Mouse (Mus musculus): Measurements from ENCODE around the gene Prcp. TPM values are rescaled to one million over a fixed set of nuclear protein-coding genes. Genes with fewer than 3 reads are reported as not detected.
"Not testable (repeated sequence)": the region's sequence is repeated elsewhere in the genome, so short reads cannot be mapped to it uniquely, and the experiment has no call there.

Prcp gene
- polyA plus RNA-seq, 1 experiment from 2014 or later, result 19.7 TPM

DNA sequence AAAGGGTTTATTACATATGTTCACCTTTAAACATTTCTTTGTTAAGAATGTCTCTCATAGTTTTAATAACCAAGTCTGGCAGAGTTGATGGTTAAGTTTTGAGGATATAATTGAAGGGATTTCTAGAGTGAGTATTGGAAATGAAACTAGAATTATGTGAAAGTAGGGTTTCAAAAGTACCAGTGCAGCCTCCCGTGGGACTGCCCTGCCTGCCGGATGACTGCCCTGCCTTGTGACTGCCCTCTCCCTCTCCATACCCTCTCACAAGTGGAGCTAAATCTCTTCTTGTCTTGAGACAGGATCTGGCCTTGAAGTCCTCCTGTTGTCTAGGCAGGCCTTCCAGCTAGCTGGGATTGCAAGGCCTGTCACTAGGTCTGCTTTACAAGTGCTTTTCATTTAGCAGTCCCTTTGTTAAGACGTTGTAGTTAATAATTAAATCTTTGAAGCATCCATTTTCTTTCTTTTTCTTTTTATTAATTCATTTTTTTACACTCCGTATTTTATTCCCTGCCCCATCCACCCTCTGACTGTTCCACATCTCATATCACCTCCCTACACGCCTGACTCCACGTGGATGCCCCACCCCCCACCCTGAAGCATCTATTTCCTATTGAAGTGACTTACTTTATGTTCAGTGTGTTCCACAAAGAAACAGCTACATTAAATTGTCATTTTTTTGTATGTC is 46.0 kb downstream of the Prcp start:
- H3K27me3 ChIP-seq (replicated peaks; ENCODE audit: control insufficient read depth, insufficient read depth, low read length), result no peaks in the 10 kb centered on the region
- ATAC-seq, result peak; percentile 84
- no peaks in the 10 kb centered on the region for H3K36me3 ChIP-seq (ENCODE audit: control insufficient read depth, insufficient read depth)
- H3K9me3 ChIP-seq (ENCODE audit: control insufficient read depth, low read length), result no peaks in the 10 kb centered on the region
- H3K27ac ChIP-seq (ENCODE audit: low read length), result peak overlapping the region; percentile 27; the same call in 1 of the 2 replicates
- WGBS, result 81% methylated on average over 6 of the region's 6 CpGs
- H3K4me3 ChIP-seq (replicated peaks; ENCODE audit: low read length), result no peak overlapping the region
- no peak overlapping the region for H3K9ac ChIP-seq (replicated peaks; ENCODE audit: low read depth, low read length)
- no peaks in the 10 kb centered on the region for H3K4me1 ChIP-seq (replicated peaks; ENCODE audit: control insufficient read depth, insufficient read depth, low read length)
- no peak overlapping the region for H3K4me2 ChIP-seq (ENCODE audit: low read length)

DNA sequence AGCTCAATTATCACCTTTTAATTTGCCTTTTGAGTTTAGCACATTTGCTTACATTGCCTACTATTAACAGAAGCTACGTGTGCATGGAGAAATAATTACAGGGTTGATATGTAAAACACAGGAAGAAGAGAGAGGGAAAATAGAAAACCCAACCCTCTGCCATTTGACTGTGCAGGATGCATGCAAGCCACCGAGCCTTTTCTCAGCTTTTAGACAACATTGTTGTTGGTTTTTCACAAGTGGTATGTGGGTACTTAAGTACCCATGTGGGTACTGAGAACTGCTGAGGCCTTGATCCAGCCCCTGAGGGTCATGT is 46.5 kb downstream of the Prcp start:
- WGBS, result 56% methylated on average over 2 of the region's 2 CpGs

DNA sequence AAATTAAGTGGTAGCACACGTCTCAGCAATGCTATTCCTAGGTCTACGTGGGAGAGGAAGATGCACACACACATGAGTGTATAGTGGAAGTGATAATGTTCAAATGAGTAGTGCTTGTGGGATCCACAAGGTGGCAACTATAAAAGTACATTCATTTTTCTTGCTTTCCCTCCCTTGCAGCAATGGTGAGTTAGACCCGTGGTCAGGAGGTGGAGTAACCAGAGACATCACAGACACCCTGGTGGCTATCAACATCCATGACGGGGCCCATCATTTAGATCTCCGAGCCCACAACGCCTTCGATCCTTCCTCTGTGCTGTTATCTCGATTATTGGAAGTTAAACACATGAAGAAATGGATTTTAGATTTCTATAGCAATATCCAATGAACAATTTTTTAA is 58.5 kb downstream of the Prcp start:
- no peak overlapping the region for H3K27ac ChIP-seq (ENCODE audit: low read length)
- no peaks in the 10 kb centered on the region for H3K36me3 ChIP-seq (ENCODE audit: control insufficient read depth, insufficient read depth)
- ATAC-seq, result no peak
- H3K4me1 ChIP-seq (replicated peaks; ENCODE audit: control insufficient read depth, insufficient read depth, low read length), result peaks cover 4% of the 10 kb centered on the region; the same call in 1 of the 2 replicates
- 89% methylated on average over 8 of the region's 8 CpGs for WGBS
- no peak overlapping the region for H3K9ac ChIP-seq (replicated peaks; ENCODE audit: low read depth, low read length)
- no peaks in the 10 kb centered on the region for H3K9me3 ChIP-seq (ENCODE audit: control insufficient read depth, low read length)
- no peaks in the 10 kb centered on the region for H3K27me3 ChIP-seq (replicated peaks; ENCODE audit: control insufficient read depth, insufficient read depth, low read length)
- no peak overlapping the region for H3K4me3 ChIP-seq (replicated peaks; ENCODE audit: low read length)
- H3K4me2 ChIP-seq (ENCODE audit: low read length), result no peak overlapping the region

More for the DNA sequence above, 46.5 kb downstream of the Prcp start:
- no peak overlapping the region for H3K9ac ChIP-seq (replicated peaks; ENCODE audit: low read depth, low read length)
- no peak overlapping the region for H3K4me2 ChIP-seq (ENCODE audit: low read length)
- peak; percentile 83 for ATAC-seq
- no peaks in the 10 kb centered on the region for H3K27me3 ChIP-seq (replicated peaks; ENCODE audit: control insufficient read depth, insufficient read depth, low read length)
- H3K36me3 ChIP-seq (ENCODE audit: control insufficient read depth, insufficient read depth), result no peaks in the 10 kb centered on the region
- H3K4me3 ChIP-seq (replicated peaks; ENCODE audit: low read length), result no peak overlapping the region
- no peak overlapping the region for H3K27ac ChIP-seq (ENCODE audit: low read length)
- no peaks in the 10 kb centered on the region for H3K4me1 ChIP-seq (replicated peaks; ENCODE audit: control insufficient read depth, insufficient read depth, low read length)
- H3K9me3 ChIP-seq (ENCODE audit: control insufficient read depth, low read length), result no peaks in the 10 kb centered on the region

DNA sequence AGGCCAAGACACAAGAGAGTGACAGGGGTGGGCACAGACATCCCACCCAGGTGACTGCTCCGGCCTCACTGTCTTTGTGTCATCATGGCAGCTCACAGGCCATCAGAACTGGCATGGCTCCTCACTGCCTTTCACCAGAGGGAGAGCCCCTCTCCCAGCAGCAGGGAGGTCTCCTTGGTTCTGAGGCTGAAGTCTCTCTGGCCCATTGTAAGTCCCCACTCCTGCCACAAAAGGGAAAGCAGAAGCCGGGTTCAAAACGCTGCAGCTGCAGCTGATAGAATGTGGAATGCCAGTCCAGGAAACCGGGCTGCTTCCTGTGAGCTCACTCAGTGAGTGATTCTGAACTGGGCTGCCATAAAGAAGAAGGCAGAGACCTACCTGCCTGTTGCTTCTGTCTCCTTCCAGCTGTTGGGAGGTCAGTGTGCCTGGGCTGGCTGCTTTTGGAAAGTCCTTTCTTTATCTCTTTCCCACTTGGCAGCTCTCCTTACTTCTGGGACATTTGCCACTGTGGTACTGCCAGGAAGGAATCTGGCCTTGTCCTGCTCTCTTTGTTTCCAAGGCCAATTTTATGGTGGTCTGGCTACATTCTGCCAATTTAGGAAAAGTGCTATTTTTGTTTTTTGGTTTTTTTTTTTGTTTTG is 59.2 kb downstream of the Prcp start:
- not testable (repeated sequence) for H3K27me3 ChIP-seq (replicated peaks; ENCODE audit: control insufficient read depth, insufficient read depth, low read length)
- peak; percentile 52; the same call in 1 of the 2 replicates for ATAC-seq
- 36% methylated on average over 4 of the region's 4 CpGs for WGBS

DNA sequence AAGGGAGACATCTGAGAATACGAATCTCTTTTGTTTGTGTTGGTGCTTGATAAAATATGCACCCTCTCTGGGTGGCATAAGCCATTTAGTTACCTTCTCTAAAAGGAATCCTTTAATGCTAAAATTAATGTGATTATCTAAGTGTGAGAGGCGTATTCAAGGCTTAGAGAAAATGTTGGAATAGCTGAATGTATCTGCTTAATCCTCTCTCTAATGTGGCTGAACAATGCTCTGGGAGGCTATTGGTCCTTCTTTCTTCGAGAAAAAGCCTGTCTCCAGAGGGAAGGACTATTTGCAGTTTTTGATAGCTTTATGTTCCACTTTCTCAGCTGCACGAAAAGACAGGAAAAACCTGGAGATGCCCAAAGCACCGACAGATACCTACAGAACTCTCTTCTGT is 62.5 kb downstream of the Prcp start:
- no peak overlapping the region for H3K4me3 ChIP-seq (replicated peaks; ENCODE audit: low read length)
- H3K36me3 ChIP-seq (ENCODE audit: control insufficient read depth, insufficient read depth), result no peaks in the 10 kb centered on the region
- H3K4me1 ChIP-seq (replicated peaks; ENCODE audit: control insufficient read depth, insufficient read depth, low read length), result peaks cover 4% of the 10 kb centered on the region; the same call in 1 of the 2 replicates
- H3K4me2 ChIP-seq (ENCODE audit: low read length), result no peak overlapping the region
- H3K9ac ChIP-seq (replicated peaks; ENCODE audit: low read depth, low read length), result no peak overlapping the region
- WGBS, result 17% methylated on average over 5 of the region's 5 CpGs
- no peak overlapping the region for H3K27ac ChIP-seq (ENCODE audit: low read length)
- H3K27me3 ChIP-seq (replicated peaks; ENCODE audit: control insufficient read depth, insufficient read depth, low read length), result no peaks in the 10 kb centered on the region
- no peaks in the 10 kb centered on the region for H3K9me3 ChIP-seq (ENCODE audit: control insufficient read depth, low read length)
- ATAC-seq, result no peak

More for the DNA sequence above, 59.2 kb downstream of the Prcp start:
- H3K4me2 ChIP-seq (ENCODE audit: low read length); H3K27ac ChIP-seq (ENCODE audit: low read length); H3K9ac ChIP-seq (replicated peaks; ENCODE audit: low read depth, low read length); H3K4me3 ChIP-seq (replicated peaks; ENCODE audit: low read length); H3K9me3 ChIP-seq (ENCODE audit: control insufficient read depth, low read length); H3K36me3 ChIP-seq (ENCODE audit: control insufficient read depth, insufficient read depth); H3K4me1 ChIP-seq (replicated peaks; ENCODE audit: control insufficient read depth, insufficient read depth, low read length): not testable (repeated sequence)

DNA sequence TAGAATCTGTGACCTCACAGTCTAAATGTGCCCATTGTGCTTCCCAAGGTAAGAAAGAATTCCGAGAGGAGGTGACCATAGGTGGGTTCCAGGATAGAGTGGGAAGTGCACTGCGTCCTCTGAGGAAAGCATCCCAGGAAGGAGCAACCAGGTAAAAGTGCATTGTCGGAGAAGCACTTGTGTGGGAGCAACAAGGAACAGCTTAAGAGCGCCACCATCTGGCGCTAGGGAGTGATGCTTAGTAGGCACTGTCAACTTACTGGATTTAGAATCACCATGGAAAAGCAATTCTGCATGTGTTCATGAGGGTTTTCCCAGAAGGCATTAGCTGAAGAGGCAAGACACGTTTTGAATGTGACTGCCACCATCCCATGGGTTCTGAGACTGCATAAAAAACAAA is 63.7 kb downstream of the Prcp start:
- H3K36me3 ChIP-seq (ENCODE audit: control insufficient read depth, insufficient read depth), result no peaks in the 10 kb centered on the region
- no peak overlapping the region for H3K4me2 ChIP-seq (ENCODE audit: low read length)
- H3K27ac ChIP-seq (ENCODE audit: low read length), result no peak overlapping the region
- H3K4me3 ChIP-seq (replicated peaks; ENCODE audit: low read length), result no peak overlapping the region
- H3K9me3 ChIP-seq (ENCODE audit: control insufficient read depth, low read length), result no peaks in the 10 kb centered on the region
- WGBS, result 19% methylated on average over 6 of the region's 6 CpGs
- peaks cover 4% of the 10 kb centered on the region; the same call in 1 of the 2 replicates for H3K4me1 ChIP-seq (replicated peaks; ENCODE audit: control insufficient read depth, insufficient read depth, low read length)
- no peaks in the 10 kb centered on the region for H3K27me3 ChIP-seq (replicated peaks; ENCODE audit: control insufficient read depth, insufficient read depth, low read length)
- no peak overlapping the region for H3K9ac ChIP-seq (replicated peaks; ENCODE audit: low read depth, low read length)
- no peak for ATAC-seq

DNA sequence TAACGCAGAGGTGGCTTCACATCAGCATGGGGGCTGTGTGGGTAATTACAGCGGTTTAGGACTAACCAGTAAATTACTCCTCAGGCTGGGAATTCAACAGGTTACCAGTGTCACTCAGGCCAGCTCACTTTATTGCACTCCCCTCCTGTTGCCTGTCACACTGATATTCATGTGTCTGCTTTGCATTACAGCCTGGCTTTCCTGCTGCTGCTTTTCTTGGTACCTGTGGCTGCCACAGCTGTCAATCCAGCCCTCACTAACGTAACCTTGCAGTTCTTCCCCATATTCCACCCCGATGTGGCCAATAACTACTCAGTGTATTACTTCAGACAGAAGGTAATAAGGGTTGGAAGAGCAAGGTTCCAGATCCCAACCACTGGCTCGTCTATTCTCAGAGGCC is 65.5 kb downstream of the Prcp start:
- H3K4me1 ChIP-seq (replicated peaks; ENCODE audit: control insufficient read depth, insufficient read depth, low read length), result peaks cover 4% of the 10 kb centered on the region; the same call in 1 of the 2 replicates
- H3K4me2 ChIP-seq (ENCODE audit: low read length), result no peak overlapping the region
- 66% methylated on average over 5 of the region's 5 CpGs for WGBS
- no peak overlapping the region for H3K9ac ChIP-seq (replicated peaks; ENCODE audit: low read depth, low read length)
- no peak overlapping the region for H3K4me3 ChIP-seq (replicated peaks; ENCODE audit: low read length)
- H3K27me3 ChIP-seq (replicated peaks; ENCODE audit: control insufficient read depth, insufficient read depth, low read length), result no peaks in the 10 kb centered on the region
- H3K9me3 ChIP-seq (ENCODE audit: control insufficient read depth, low read length), result no peaks in the 10 kb centered on the region
- no peak for ATAC-seq
- no peak overlapping the region for H3K27ac ChIP-seq (ENCODE audit: low read length)
- no peaks in the 10 kb centered on the region for H3K36me3 ChIP-seq (ENCODE audit: control insufficient read depth, insufficient read depth)

DNA sequence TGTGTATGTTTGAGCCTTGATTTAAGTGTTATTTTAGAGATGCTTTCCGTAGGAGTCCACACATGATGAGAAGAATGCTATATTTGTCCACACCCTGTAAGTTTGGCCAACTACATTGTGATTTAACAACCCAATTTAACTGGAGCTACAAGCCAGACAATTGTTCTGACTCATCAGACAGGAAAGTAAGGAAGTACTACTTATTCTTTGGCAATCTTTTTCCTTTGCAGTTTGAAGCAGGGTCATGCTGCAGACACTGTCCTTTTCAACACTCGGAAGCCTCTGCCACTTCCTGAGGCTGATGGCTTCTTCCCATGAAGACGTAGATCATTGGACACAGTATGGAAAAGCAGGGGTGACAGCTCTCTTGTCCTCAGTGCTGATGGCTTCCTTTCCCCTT is 76.5 kb downstream of the Prcp start:
- ATAC-seq, result no peak
- no peaks in the 10 kb centered on the region for H3K36me3 ChIP-seq (ENCODE audit: control insufficient read depth, insufficient read depth)
- 87% methylated on average over 3 of the region's 3 CpGs for WGBS
- H3K9me3 ChIP-seq (ENCODE audit: control insufficient read depth, low read length), result no peaks in the 10 kb centered on the region
- no peak overlapping the region for H3K27ac ChIP-seq (ENCODE audit: low read length)
- H3K4me3 ChIP-seq (replicated peaks; ENCODE audit: low read length), result no peak overlapping the region
- no peaks in the 10 kb centered on the region for H3K27me3 ChIP-seq (replicated peaks; ENCODE audit: control insufficient read depth, insufficient read depth, low read length)
- H3K4me1 ChIP-seq (replicated peaks; ENCODE audit: control insufficient read depth, insufficient read depth, low read length), result no peaks in the 10 kb centered on the region
- no peak overlapping the region for H3K4me2 ChIP-seq (ENCODE audit: low read length)
- no peak overlapping the region for H3K9ac ChIP-seq (replicated peaks; ENCODE audit: low read depth, low read length)

DNA sequence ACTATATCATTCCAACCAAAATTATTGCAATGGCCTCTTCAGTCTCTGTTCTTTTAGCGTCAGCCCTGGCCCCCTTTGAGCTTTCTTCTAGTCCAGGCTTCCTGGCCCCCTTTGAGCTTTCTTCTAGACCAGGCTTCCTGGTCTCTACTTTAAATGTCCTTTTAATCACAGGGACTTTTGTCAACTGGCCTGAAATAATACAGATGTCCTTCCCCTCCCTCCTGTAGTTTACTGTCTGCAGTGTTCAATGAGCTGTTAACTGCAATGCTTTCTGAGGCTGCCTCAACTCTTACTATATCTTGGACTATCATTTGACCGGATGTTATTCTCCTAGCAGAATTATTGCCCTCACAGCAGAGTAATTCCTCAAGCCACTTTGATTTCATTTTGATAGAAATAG is 77.9 kb downstream of the Prcp start:
- no peaks in the 10 kb centered on the region for H3K4me1 ChIP-seq (replicated peaks; ENCODE audit: control insufficient read depth, insufficient read depth, low read length)
- H3K27ac ChIP-seq (ENCODE audit: low read length), result no peak overlapping the region
- H3K4me3 ChIP-seq (replicated peaks; ENCODE audit: low read length), result no peak overlapping the region
- no peaks in the 10 kb centered on the region for H3K27me3 ChIP-seq (replicated peaks; ENCODE audit: control insufficient read depth, insufficient read depth, low read length)
- no peaks in the 10 kb centered on the region for H3K36me3 ChIP-seq (ENCODE audit: control insufficient read depth, insufficient read depth)
- ATAC-seq, result no peak
- H3K4me2 ChIP-seq (ENCODE audit: low read length), result no peak overlapping the region
- 84% methylated on average over 2 of the region's 2 CpGs for WGBS
- no peaks in the 10 kb centered on the region for H3K9me3 ChIP-seq (ENCODE audit: control insufficient read depth, low read length)
- no peak overlapping the region for H3K9ac ChIP-seq (replicated peaks; ENCODE audit: low read depth, low read length)
